Mouse (Mus musculus) granulocyte monocyte progenitor cell, adult 5-6 weeks (primary cell): Measurements from ENCODE around the gene Plxna4. TPM values are rescaled to one million over a fixed set of nuclear protein-coding genes. Genes with fewer than 3 reads are reported as not detected.
A peak's percentile ranks its signal among the peaks of the same experiment; 100 is the strongest.

Source experiments
- ATAC-seq: replicated peaks from 2 replicates; pipeline ENCODE4 v1.8.0; 2016; ENCODE audit warnings: mild to moderate bottlenecking, moderate TSS enrichment, inconsistent platforms; ENCODE audit not compliant: poor library complexity, severe bottlenecking
- total RNA-seq, 2 experiments: library from RNA; stranded (forward) in 1 of 2; stranded (reverse) in 1 of 2; fragments of 200-712, 200-1000 nt in 1 of 2; fragments of >200 nt in 1 of 2; fragmentation: Nextera tagmentation in 1 of 2; gene quantifications; 2 replicates each; pipeline ENCODE4 v1.2.3; 2014 to 2017

Plxna4 gene
- total RNA-seq, 2 experiments from 2014 or later: not detected

DNA sequence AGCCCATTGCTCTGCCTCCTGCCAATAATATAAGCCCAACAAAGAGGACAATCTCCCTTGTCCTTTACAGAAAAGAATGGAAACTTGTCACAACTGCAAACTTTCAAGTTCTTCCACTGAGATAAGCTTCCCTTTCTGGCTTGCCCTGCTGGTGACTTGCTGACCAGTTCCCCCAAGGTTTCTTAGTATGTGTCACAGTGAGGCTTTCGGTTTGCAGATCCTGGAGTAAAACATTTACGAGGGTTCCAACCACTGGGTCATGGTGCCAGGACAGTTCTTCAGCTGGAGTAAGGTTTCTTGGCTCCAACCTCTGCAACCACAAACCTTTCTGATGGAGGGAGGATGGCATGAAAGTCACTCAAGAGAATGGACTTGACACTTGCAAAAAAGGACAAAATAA is 108.2 kb downstream of the Plxna4 start:
- no peak for ATAC-seq

DNA sequence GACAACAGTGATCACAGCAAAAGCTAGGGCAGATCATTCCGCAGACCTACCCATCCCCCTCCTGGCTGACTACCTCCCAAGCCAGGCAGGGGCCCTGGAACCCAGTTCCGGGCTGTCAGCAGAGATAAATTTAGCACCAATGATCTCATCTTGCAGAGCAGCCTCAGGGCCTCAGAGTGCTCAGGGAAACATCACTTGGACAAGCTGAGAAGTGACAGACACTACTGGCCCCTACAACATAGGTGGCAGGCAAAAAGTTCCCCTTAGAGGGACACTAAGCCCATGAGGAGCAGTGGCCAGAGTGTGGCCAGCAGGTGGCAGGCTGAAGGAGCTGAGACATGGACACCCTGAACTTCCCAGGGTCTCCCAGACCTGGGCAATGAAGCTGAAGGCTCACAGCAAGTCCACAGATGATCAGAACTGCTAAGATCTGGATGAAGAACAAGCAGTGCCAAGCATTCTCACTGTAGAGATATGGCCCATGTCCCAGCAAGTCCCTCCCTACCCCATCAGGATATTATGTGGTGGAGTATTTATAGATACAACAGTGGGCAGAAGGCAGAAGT is 108.7 kb downstream of the Plxna4 start:
- ATAC-seq: 0 out of 2 replicates have a peak, but pooled peaks have one; percentile 22

DNA sequence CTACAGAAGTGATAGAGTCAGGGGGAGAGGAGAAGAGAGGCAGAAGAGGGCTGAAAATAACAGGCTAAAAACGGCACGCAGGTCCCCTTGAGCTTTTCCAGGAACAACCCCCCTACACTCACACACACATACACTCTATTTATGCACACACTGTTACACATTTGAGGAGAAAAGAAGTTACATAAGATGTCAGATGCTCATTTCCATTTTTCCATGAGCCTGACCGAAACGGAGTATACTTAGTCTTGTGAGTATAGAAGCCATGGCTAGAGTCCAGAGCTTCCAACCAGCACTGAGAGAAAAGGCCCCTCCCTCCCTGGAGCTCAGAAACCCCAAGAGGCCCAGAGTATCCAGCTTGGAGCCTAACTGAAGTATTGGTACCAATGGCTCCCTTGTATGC is 112.0 kb downstream of the Plxna4 start:
- no peak for ATAC-seq

DNA sequence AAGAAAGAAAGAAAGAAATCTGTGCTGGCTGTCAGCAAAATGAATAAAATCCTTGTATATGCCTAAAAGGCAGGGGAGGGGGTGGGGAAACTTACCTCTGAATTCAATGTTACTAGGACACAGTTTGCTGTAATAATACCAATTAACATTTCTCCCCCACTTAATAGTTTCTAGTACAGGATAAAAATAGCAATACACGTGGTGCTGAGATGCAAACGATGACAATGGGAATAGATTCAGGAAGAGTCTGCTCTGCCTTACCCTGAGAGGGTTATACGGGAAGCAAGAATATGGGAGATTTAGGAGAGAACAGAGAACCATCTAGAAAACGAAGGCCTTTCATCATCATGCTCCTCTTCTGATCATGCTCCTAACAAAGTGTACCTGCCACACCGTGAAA is 115.9 kb downstream of the Plxna4 start:
- no peak for ATAC-seq

DNA sequence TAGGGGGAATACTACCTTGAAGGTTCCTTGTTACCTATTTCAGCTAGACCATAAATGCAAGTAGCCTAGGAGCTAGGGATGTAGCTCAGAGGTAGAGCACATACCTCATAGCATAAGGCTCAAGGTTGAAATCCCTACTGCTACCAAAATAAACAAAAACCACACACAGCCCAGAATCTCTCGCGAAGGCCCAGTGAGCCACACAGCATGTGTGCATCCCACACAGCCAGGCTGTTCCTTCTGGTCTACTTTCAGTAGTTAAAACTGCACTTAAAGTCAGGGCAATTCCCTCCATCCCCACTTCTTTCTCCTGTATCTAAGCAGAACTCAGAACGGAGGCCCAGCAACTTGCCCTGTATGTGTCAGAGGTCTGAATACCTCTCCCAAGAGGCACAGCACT is 116.4 kb downstream of the Plxna4 start:
- ATAC-seq: no peak

DNA sequence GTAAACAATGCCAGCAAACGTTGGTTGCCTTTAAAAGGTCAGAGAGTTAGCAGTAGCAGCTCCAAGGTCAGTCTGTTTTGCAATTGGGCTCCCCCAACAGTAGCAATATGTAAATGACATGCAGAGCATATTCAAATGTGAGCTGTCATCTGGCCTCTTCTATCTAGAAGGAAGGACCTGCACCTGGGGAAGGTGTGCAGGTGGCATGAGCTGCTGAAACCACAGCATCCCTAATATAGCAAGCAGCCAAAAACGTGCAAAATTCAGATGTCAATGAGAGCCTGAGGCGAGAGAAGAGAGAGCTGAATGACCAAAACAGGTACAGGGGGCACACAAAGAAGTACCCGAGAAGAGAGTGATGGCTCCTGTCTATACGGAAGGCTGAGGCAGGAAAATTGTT is 118.8 kb downstream of the Plxna4 start:
- ATAC-seq: no peak

DNA sequence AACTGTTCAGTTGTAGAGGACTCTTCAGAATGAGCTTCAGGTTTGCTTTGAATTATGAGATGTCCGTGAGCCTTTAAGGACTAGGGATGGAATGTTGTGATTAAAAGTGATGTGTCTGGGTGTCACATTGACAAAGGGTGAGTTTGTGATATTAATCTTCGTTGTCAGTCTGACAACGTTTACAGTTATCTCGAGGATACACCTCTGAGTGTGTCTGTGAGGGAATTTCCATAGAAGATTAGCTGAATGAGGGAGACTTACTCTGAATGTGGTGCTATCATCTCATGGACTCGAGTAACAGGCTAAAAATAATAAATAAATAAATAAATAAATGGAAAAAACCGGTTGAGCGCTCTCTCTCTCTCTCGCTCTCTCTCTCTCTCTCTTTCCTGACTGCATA is 122.9 kb downstream of the Plxna4 start:
- ATAC-seq: no peak

DNA sequence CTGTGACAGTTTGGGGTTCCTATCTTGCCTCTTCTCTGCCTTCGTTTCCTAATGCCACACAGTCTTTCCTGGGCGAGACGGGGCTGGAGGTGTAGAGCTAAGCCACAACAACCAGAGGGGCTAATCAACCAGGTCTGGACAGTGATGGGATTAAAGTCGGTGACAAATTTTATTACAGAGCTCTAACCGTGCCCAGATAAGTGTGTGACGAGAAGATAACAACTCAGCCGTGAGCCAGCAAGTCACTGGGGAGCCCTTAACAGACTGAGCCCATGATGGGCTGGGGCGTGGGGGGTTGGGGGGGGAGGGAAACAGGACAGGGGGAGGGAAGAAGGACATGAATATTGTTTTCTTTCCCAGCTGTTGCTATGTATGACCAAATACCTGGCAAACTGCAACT is 123.4 kb downstream of the Plxna4 start:
- no peak for ATAC-seq

DNA sequence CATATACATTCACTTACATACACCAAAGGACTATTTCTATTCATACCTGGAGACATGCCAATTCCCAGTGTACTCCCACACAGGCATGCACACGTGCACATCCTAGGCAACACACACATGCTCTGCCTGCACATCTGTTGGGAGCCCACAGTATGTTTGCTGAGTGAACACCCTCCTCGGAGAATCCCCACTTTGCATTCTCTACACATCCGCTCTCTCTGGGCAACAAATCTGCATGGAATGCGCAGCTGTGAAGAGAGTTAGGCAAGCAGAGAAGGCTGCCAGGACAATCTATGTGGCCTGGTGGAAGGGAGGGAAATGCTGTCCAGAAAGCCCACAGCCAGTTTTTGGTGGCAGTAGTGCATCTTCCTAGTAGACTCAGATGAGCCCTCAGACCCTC is 123.9 kb downstream of the Plxna4 start:
- ATAC-seq: no peak

DNA sequence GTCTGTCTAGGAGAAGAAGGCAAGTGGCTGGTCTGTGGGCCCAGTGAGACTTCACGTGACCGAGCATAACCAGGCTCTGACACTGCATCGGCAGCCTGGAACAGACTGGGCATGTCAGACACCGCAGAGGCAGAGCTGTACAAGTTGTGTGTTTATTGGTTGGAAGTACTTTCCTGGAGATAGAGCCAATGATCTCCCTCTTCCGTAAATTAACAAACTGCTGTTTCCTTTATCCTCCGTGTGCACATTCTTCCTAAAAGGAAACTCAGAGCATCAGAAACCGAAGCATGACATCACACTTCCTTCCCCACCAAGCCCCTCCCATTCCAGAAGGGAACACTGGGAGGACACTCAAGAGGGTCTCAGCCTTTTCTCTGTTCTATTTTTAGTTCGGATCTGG is 127.6 kb downstream of the Plxna4 start:
- ATAC-seq: no peak

DNA sequence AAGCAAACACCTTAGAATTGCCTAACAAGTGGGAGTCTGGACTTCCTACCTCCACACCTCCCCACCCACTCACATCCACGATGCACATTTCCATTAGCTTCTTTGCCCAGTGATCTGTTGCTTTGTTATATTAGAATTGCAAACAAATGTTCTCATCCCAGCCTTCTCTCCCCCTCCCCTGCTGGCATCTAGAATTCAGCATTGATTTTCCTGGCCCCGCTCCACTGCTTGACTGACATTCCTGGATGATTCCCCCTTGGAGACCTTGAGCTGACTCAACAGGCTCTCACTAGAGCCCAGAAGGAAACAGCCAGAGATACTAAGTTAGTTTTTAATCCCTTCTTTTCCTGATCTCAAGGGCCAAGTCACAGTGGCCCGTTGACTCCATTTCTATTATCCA is 131.4 kb downstream of the Plxna4 start:
- no peak for ATAC-seq

DNA sequence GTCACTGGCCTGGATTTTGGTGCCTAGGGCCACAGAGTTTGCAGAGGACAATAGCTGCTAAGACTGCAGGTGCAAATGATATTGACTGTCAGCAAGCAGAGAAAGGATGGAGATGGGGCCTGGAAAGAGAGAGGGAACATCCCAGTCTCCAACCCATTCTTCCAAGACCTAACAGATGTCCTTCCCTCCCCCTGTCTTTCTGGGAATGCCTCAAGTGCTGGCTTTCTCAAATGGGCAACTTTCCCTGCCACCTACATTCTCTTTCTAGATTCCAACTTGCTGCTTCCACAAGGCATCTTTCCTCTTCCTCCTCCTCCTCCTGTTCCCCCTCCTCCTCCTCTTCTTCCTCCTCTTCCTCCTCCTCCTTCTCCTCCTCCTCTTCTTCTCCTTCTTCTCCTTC is 136.1 kb downstream of the Plxna4 start:
- ATAC-seq: no peak

DNA sequence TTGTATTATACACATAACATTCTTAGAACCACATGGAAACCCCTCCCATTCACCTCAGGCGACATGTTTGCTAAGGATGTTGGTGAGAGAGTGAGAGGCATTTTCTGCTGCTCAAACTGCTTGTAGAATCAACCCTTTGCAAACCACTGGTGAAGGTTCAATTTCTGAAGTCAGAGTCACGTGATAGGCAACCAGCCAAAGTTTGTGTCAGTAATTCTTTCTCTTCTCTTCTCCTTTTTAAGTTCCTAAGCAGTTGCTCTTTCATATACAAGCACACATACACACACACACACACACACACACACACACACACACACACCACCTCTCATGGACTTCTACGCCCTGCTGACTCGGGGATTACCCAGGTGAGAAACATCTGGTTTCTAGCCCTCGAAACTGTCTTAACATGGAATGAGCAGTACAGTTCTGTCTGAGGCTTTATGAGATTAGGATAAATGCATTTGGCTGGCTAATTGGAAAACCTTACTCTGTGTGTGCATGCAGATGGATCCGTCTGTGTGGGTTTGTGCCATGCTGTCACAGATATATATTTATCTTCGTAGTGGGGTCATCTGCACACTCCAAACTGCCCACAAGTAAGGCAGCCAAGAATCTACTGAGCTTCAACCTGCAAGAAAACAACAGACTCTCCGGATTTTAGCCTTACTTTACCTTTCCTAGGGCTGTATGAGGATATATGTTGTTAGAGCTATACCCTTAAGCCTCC is 138.6 kb downstream of the Plxna4 start:
- no peak for ATAC-seq

DNA sequence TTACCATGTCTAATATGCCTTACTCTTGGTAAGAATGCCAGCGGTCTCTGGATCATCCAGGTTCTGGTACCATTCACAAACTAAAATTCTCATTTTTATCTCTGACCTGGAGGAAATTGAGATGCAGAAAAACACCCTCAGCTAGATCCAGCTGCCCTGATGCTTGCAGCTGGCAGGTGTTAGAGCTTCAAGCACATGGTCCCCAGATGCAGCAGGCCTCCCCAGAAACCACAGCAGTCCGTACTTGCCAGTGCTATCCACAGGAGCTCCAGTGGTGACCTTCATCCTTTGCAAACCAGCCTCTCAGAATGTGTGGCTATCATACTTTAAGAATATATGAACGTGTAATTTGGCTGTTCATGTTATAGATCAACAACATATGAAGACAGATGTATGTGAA is 139.2 kb downstream of the Plxna4 start:
- ATAC-seq: no peak

DNA sequence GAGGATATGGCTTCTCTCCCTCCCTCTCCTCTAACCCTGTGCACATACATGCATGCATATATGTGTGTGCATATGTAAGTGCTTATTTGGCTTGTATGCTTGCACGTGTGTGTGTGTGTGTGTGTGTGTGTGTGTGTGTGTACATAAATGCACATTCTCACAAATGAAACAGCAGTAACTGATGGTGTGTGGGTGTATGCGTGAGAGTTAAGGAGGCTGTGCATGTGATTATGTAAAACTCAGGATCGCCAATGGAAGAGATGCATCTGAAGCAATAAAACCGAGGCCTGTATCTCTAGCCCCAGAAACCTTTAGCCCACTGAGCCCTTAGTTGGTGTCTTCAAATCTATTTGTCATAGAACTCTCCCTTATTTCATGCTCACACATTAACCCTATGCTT is 141.7 kb downstream of the Plxna4 start:
- no peak for ATAC-seq

DNA sequence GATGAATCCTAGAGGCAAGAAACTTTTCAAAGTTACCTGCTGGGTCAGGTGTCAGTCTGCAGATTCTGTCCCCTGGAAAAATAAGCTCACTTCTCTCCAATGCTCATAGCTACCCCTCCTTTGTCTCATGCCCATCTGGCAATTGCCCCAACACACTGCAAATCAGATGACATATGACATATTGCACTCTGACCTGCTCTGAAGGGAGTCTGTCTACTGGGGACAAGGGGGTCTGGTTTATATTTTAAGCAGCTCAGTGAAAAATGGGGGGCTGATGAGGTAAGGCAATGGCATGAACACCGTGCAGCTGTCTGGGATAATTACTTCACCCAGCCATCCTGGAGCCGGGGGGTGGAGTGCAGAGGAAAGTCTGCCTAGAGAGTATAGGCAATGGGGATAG is 142.7 kb downstream of the Plxna4 start:
- ATAC-seq: no peak

DNA sequence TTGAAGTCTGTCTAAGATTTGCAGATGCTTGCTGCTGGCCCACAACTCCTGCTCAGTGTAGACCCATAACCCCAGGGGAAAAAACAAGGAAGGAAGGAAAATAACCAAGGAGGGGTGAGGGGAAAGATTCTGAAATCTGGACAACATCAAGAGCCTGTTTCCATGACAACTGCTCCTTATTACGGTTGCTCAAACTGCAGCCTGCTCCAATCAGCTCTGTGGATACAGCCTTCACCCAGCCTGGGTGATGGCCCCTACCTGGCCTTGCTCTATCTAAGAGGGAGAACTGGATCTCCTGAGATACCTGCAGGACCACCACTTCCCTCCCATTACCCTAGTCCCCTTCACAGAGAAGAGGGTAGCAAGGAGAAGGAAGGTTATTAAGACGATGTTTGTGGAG is 143.6 kb downstream of the Plxna4 start:
- no peak for ATAC-seq

DNA sequence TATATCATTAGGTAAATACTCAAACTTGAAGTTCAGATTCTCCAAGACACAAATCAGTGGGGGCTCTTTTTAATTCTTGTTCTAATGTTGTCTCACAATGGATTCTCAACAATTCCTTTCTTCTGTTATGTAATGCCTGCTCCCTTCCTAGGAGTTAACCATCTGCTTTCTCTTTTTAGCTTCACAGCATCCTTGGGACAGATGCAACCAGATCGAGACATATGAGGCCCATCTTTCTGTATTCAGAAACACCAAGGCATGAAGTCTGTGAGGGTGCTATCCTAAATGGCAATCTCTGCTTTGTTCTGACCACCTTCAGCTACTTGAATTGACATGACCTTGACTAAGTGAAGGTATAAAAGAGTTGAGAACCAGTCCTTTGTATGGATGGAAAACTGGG is 144.3 kb downstream of the Plxna4 start:
- ATAC-seq: no peak

DNA sequence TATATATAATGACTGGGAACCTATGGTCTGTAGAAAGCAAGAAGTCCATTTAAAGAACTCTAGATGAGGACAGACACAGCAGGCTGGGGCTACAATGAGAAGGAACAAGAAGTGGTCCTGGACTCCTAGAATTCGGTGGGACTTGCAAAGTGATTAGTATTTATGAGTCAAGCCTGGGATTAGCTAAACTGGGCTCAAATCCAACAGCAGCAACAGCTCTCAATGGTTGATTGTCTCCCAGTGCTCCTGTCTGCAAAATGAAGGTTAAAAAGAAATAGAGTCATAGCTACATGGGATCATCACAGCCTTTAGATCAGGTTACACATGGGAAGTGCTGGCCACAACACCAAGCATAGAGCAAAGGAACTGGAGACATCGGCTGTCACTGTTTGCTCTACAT is 148.6 kb downstream of the Plxna4 start:
- no peak for ATAC-seq

DNA sequence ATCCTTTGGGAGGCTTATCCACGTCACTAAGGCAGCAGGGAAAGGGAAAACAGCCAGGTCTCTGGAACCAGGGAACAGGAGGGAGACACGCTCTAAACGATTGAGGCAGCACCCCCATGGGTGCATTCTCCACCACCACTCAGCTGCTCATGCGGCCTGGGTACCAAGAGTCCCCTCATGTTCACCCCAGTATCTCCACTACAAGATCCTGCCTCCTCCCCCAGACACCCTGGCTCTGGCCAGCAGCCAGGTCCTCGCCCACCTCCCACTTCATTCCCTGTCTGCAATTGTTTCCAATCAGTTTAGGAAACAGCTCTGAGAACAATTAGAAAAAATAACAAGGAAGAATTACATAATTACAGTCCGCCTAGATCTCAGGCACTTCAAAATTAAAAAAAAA is 150.8 kb downstream of the Plxna4 start:
- no peak for ATAC-seq

DNA sequence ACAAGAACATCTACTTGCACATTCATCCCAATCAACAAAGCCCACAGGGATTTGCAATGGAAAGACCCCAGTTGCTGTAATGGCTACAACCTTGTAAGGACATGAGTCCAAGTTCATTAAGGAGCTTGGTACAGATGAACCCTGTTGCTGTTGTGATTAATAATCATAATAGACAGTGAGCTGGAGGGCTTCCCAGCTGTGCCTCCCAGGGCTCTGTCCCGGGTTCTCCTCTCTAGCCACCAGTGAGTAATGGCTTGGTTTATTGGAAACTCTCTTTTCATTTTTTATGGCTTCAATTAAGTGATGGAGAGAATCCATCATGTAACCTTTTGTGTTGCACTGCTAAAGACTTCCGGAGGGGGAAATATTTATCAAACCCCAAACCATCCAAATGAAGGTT is 164.9 kb downstream of the Plxna4 start:
- ATAC-seq: no peak

DNA sequence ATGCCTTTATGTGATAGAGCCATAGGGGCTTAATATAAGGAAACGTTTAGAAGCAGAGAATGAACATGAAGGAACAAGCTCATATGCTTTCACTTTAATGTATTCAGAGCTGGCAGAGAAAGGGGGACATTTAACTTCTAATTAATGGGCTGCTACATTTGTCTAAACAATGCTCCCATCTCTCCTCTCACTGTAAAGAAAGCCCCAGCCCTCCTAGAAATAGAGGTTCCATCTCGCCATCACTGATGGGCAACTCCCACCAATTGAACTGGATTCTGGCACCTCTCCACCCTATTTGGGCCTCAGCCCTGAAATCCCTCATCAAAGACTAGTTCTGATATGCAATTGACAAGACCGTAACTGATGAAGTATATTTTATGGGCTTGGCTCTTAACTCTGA is 167.4 kb downstream of the Plxna4 start:
- no peak for ATAC-seq

DNA sequence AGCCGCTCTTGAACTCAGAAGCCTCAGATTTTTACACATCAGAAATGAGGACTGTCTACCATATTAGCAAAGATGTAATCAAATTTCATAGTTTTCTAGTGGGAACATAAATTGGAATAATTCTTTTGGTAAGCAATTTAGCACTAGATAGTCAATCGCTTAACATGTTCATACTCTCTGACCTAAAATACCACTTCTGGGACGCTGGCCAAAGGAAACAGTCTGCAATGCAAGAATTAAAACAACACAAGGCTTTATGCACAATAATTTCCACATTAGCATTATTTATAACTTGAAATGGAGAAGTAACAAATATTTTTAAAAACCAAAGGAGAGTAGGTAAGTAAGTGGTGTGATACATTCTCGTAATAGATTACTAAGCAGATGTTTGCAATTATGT is 170.6 kb downstream of the Plxna4 start:
- no peak for ATAC-seq
